Mouse (Mus musculus): ENCODE measurements around the gene Gm17657.

Gm17657 gene

DNA sequence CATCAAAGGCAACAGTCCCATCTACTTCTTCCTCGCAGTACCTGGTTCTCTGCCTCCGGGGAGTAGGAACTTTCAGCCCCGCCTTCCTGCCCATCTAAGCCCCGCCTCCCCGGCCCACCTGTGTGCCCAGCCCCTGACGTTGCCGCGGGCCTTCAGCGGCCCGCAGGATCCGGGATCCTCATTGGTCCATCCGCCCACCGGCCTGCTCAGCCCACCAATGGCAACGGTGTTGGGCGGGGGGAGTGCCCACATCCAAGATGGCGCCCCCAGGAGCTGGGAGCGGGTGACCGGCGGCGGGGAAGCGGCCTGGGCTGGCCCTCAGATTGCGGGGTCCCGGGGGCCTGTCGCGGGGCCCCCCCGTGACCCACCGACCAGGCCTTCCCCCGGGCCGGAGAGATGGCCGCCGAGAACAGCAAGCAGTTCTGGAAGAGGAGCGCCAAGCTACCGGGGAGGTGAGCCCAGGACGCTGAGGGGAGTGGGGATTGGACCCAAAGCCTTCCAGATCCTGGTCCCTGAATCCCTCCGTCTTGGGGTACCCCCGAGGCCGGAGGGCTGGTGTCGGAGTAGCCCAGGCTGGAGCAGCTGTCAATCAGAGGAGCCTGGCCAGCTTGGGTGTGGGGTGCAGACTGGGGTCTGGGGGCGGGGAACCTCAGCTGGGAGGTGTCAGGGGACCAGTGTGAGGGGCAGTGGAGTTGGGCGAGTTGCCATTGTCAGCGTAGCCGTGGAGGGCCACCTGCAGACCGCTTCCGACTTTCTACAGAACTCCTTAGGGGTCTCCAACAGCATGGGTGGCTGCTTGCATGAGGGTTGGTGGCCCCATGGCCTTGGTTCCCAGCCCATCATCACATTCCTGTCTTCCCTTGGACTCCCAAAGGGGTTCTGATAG lies at the start of gene Gm17657, which contains the start of gene Tbc1d22b:
Gm17657 (minus strand) TSS at position 96 of the 886 bp plus-strand sequence.
Tbc1d22b (plus strand) TSS at position 243 of the 886 bp plus-strand sequence.
- peak; percentile 98 for DNase-seq

- DNase-seq, result no peak
Observed at GRCm38 (mm10) chr17:29599051-29599450, 49.6 kb upstream of the Gm17657 start.

DNA sequence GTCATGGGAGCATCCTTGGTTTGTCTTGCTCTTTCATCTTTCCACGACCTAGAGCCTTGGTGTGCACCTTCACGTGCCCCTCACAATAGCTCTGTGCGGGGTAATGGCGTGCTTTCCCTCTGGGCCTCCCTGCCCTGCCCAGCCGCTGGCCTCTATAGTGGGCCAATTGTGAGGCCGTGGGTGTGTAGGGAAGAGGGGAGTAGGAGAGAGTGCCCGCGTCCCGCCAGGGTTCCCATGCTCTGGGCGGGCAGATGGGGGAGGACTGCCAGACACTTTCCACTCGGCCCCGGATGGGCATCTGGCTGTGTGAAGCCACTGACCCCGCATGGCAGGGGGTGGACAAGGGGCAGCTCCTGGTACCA lies 47.3 kb upstream of the Gm17657 start:
- no peak for DNase-seq

GRCm38 (mm10) chr17:29595891-29596770 lies 46.7 kb upstream of the Gm17657 start:
- no peak for DNase-seq

- no peak for DNase-seq
Observed at GRCm38 (mm10) chr17:29589221-29589898, 39.9 kb upstream of the Gm17657 start.

GRCm38 (mm10) chr17:29586921-29587320 lies 37.5 kb upstream of the Gm17657 start:
- no peak for DNase-seq

DNA sequence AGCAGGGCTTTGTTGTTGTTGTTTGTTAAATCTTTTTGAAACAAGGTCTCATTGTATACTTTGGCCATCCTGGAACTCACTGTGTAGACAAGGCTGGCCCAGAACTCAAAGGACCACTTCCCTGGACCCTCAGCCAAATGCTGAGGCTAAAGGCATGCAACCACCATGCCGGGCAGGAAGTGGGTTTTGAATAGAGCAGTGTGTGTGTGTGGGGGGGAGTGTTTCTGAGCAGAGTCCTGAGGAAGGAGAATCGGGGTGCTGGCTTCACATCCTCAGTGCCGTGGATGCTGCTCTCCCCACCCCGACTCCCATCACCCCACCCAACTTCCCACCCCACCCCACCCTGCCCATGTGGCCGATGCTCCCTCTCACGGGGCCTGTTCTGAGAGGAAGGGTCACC lies 36.0 kb upstream of the Gm17657 start:
- DNase-seq, result peak; percentile 59

- DNase-seq, result no peak
Observed at GRCm38 (mm10) chr17:29584737-29585136, 35.3 kb upstream of the Gm17657 start.

DNA sequence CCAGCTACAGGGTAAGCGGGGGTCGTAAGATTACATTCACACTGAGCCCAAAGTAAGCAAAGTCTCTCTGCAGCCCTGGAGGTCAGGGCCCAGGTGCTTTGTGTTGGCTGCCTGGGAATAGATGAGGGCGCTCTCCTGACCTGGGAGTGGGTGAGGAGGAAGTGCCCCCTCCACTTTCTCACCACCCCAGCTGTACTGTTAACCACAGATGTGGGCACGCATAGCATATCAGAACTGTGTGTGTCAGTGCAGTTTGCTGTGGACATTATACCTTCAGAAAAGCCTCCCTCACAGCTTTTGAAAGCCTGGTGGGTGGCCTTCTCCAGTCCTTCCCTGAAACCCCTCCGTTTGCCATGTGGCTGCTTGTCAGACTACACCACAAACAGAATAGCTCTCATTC lies 34.9 kb upstream of the Gm17657 start:
- DNase-seq, result peak; percentile 64

- DNase-seq, result no peak
Observed at GRCm38 (mm10) chr17:29583569-29583968, 34.1 kb upstream of the Gm17657 start.

DNA sequence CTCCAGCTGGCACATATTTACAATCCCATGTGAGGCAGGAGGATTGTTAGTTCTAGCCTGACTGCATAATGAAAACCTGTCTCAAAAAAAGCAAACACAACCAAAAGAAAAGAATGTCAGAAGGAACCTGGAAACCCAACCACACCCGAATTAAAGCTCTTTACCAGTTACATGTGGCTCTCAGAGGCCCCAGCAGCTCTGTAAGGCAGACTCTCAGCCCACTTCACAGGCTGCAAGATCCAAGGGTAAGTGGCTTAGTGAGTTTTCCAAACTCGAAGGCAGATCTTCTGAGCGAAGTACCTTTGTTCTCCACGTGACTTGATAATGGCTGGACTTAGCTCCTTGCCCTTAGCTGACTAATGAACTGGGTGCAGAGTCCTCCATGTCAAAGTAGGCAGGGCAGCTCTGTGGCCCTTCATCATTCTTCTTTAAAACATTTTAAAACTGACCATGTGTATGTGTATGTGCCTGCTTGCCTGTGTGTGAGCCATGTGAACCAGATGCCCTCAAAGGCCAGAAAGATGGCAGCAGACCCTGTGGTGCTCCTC lies 30.2 kb upstream of the Gm17657 start:
- no peak for DNase-seq

DNA sequence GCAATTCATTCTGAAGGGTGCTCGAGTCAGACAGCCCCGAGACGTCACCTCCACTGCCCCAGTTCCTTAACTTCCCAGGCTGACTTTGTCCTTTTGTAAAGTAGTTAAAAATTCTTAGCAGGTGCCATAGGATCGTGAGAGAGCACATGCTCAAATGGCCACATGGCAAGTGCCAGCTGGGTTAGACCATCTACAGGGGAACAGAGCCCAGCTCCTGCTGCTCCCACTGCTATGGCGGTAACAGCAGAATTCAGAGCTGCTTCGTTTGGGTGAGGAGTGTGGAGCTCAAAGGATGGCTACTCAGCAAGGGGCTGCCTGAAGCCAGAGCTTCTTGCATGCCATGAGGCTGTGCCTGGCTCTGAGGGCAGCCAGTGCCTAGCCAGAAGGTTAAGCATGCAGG lies 20.4 kb upstream of the Gm17657 start:
- no peak for DNase-seq

DNA sequence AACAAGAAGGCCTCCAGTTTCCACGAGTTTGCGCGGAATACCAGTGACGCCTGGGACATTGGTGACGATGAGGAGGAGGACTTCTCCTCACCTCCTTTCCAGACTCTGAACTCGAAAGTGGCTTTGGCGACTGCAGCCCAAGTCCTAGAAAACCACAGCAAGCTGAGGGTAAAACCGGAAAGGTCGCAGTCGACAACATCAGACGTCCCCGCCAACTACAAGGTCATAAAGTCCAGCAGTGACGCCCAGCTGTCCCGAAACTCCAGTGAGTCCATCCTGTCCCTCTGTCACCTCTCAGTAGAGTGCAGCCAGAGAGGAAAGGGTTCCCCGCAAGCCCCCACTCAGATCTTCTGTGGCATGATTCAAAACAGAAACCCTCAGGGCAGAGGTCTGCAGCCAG lies 19.0 kb upstream of the Gm17657 start:
- no peak for DNase-seq

- DNase-seq, result peak; percentile 33
Observed at GRCm38 (mm10) chr17:29565521-29565920, 16.1 kb upstream of the Gm17657 start.

GRCm38 (mm10) chr17:29558476-29558875 lies 9.0 kb upstream of the Gm17657 start:
- DNase-seq, result no peak

DNA sequence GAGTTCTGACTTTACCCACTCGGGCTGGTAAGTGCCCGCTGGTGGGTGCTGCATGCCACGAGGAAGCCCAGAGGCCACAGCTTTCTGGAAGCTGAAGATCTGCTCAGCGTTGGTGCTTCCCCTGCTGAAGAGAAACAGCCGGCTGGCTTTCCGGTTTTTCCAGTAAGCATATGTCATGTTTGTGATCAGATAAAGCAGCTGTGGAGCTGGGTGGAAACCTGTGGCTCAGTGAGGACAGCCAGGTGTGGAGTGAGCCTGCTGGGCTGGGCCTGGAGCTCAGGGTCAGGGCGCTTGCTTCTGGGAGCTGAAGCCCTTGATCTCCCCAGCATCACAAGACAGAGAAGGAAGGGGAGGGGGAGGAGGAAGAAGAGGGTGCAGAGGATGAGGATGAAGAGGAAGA lies 7.5 kb upstream of the Gm17657 start:
- peak; percentile 19 for DNase-seq

DNA sequence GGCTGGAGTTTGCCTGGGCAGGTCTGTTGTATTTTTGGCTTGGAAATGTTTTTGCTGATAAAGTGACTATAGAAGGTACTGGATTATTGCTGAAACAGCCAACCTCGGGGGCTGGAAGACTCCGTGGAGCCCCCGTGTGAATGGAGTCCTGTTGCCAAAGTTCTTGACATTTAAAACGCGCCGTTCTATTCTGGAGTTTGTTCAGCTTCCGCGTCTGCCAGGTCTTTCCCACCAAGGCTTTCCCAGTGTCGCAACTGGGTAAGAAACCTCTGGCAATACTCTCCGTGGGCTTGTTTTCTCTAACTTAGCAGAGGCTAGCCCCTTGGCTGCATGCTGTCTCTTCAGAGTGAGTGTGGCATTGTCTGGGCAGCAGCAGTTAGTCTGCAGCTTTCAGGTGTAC lies 7.0 kb upstream of the Gm17657 start:
- DNase-seq, result no peak

GRCm38 (mm10) chr17:29554176-29554575 lies 4.7 kb upstream of the Gm17657 start:
- DNase-seq, result no peak

DNA sequence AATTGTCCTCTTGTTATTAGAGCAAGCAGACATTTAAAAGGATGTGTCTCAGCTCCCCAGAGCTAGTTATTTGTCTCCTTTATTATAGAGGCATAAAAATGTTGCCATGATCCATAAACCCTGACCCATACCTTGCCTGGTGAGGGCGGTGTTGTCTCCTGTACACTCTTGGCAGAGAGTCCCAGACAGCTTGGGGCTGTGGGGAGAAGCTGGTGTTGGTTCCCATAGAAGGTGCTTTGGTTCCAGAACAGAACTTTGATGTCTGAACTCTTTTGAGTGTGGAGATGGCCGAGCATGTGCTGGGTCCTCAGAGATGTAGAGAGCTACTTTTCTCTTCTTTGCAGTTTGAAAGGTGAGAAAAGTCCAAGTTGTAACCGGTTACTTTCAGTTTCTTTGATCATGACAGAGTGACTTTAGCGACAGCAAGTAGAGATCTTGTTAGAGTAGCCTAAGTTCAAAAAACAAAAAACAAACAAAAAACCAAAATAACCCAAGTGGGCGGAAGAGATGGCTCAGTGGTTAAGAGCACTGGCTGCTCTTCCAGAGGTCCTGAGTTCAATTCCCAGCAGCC lies 2.8 kb upstream of the Gm17657 start, which contains the start of gene Tmem217:
Tmem217 (minus strand) TSS at position 224 of the 571 bp plus-strand sequence.
- DNase-seq, result peak; percentile 37

GRCm38 (mm10) chr17:29551019-29551418 lies 1.6 kb upstream of the Gm17657 start:
- DNase-seq, result peak; percentile 50

GRCm38 (mm10) chr17:29548994-29549393 lies 444 bp downstream of the Gm17657 start:
- no peak for DNase-seq

GRCm38 (mm10) chr17:29548494-29548893 lies 944 bp downstream of the Gm17657 start:
- DNase-seq, result no peak

All from thymus, postnatal 25 days (tissue).